Mouse (Mus musculus): ENCODE data around the gene Gnai2.

DNA sequence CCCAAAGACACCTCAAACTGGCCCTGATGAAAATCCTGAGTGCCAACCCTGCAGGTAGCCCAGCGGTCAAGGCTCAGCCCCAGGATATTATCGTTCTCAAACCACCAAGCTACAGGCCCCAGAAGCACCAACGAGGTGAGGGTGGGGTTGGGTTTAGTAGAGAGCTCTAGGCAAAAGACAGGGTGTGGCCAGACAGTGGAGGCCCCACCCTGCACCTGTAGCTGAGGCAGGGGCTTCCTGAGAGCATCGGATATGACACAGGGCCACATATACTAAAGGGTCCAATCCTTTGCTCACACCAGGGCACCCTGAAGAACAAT is 5.8 kb downstream of the Gnai2 start:
- TF ChIP-seq CTCF (IDR thresholded peaks at IDR 0.05; ENCODE audit: low read depth) (no peak), EP300 (IDR thresholded peaks at IDR 0.05; ENCODE audit: low read depth) (no peak)
